Mouse (Mus musculus) limb, embryonic 13.5 days (tissue): ENCODE data around the gene Ptger1. TPM values are rescaled to one million over a fixed set of nuclear protein-coding genes. Genes with fewer than 3 reads are reported as not detected.

Experiments
- ATAC-seq: fragments of 200-750 bp; cut with Nextera tagmentation; 2 replicates; pipeline ENCODE4 v1.8.0; 2017; ENCODE audit warnings: low read depth, moderate number of reproducible peaks, moderate TSS enrichment; ENCODE audit not compliant: low FRiP score
- H3K27ac ChIP-seq: fragments of 300-500 bp; sonication (generic); 2 replicates; pipeline ENCODE4 v1.5.1; 2015; ENCODE audit warnings: inconsistent platforms, mild to moderate bottlenecking, moderate library complexity
- H3K27me3 ChIP-seq: fragments of 300-500 bp; sonication (generic); 2 replicates; pipeline ENCODE4 v1.6.1; 2015; ENCODE audit warnings: mild to moderate bottlenecking, inconsistent platforms
- H3K36me3 ChIP-seq: fragments of 300-500 bp; sonication (generic); 2 replicates; pipeline ENCODE4 v1.6.1; 2015; ENCODE audit warnings: inconsistent platforms, mild to moderate bottlenecking, moderate library complexity
- H3K4me1 ChIP-seq: fragments of 300-500 bp; sonication (generic); 2 replicates; pipeline ENCODE4 v1.6.1; 2015; ENCODE audit warnings: inconsistent platforms
- H3K4me2 ChIP-seq: fragments of 300-500 bp; sonication (generic); replicated peaks from 2 replicates; pipeline ENCODE4 v1.6.1; 2015; ENCODE audit warnings: inconsistent platforms, mild to moderate bottlenecking, moderate library complexity
- H3K4me3 ChIP-seq: fragments of 300-500 bp; sonication (generic); 2 replicates; pipeline ENCODE4 v1.5.1; 2015; ENCODE audit warnings: moderate library complexity, mild to moderate bottlenecking, inconsistent platforms
- H3K9ac ChIP-seq: fragments of 300-500 bp; sonication (generic); 2 replicates; pipeline ENCODE4 v1.6.1; 2015; ENCODE audit warnings: mild to moderate bottlenecking, inconsistent platforms
- H3K9me3 ChIP-seq: fragments of 300-500 bp; sonication (generic); 2 replicates; pipeline ENCODE4 v1.6.1; 2016; ENCODE audit warnings: inconsistent platforms
- WGBS: fragments of 180-500 bp; shearing (Covaris S2); methylation state at CpG from one replicate; pipeline ENCODE4 v1.1.7; 2015; 5-methylcytosine and 5-hydroxymethylcytosine counted together
- polyA plus RNA-seq: library from polyadenylated mRNA; unstranded; fragments of >200 nt; fragmentation: Nextera tagmentation; extraction: Ambion mirVana; gene quantifications from 2 replicates; pipeline ENCODE4 v1.2.1, GENCODE M21; 2015

Gene Ptger1
- polyA plus RNA-seq, 1 experiment from 2014 or later, result 0.89 TPM

DNA sequence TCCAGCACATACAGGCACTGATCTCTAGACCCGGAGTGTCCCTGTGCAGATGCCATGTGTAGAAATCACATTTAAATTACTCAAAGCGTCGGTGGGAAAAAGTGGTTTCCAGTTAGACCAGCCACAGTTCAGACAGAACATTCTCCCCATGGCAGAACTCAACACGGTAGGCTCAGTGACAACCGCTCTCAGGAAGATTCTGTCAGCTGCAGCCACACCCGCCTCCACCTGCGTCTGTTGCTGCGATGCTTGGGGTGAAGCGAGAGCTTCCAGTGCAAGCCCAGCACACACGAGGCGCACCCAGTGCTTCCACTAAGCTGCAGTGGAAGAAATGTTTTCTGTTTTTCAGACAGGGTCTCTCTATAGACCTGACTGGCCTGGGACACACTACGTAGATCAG lies 13.4 kb downstream of the Ptger1 start:
- Histone ChIP-seq H3K4me1 (peaks cover 19% of the 10 kb centered on the region), H3K9ac (no peak overlapping the region), H3K4me3 (no peak overlapping the region), H3K27ac (no peak overlapping the region), H3K4me2 (no peak overlapping the region), H3K9me3 (no peaks in the 10 kb centered on the region), H3K36me3 (peaks cover 86% of the 10 kb centered on the region), H3K27me3 (no peaks in the 10 kb centered on the region)
- ATAC-seq, result no peak
- WGBS, result 93% methylated on average over 12 of the region's 12 CpGs

DNA sequence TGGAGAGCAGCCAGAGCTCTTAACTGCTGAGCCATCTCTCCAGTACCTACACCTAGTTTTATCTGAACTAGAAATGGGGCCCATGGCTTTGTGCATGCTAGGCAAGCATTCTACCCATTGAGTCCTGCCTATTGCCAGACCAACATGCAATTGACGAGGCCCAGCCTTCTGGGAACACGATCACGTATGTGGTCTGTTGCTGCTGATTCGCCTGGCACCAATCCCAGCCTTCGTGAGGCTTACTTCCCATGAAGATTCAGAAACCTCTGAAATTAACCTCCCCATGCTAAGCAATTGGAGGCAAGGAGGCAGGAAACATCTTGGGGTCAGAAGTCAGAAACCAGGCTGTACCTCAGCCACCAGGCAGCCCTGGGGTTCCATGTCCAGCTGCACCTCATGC lies 14.1 kb downstream of the Ptger1 start:
- WGBS, result 51% methylated on average over 5 of the region's 5 CpGs
- ATAC-seq, result no peak
- Histone ChIP-seq H3K27ac (peak overlapping the region; percentile 86), H3K36me3 (peaks cover 87% of the 10 kb centered on the region), H3K27me3 (no peaks in the 10 kb centered on the region), H3K9me3 (no peaks in the 10 kb centered on the region), H3K4me3 (peak overlapping the region; percentile 15; the same call in 1 of the 2 replicates), H3K9ac (no peak overlapping the region), H3K4me2 (peak overlapping the region; percentile 46), H3K4me1 (peaks cover 19% of the 10 kb centered on the region)

DNA sequence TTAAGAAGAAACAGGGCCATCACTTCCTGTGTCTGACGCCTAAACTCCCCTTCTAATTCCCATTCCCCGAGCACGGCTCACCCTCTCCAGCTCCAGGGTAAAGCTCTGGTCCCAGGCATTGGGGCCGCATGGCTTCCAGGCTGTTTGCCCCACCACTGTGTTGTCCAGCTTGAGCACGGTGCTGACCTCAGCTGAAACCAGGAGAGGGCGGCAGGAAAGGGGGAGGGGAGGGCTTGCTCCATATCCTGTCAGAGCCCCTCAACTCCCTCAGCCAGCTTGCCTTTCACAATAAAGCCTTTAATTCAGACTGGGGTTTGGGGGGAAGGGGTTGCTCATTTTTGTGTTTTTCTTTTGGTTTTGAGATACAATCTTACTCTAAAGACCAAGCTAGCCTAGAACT lies 14.6 kb downstream of the Ptger1 start:
- H3K27ac ChIP-seq, result peak overlapping the region; percentile 86
- ATAC-seq, result peak; percentile 73
- no peaks in the 10 kb centered on the region for H3K27me3 ChIP-seq
- peak overlapping the region; percentile 15; the same call in 1 of the 2 replicates for H3K4me3 ChIP-seq
- WGBS, result 6% methylated on average over 6 of the region's 6 CpGs
- H3K9me3 ChIP-seq, result no peaks in the 10 kb centered on the region
- peaks cover 19% of the 10 kb centered on the region for H3K4me1 ChIP-seq
- H3K4me2 ChIP-seq, result peak overlapping the region; percentile 46
- peaks cover 87% of the 10 kb centered on the region for H3K36me3 ChIP-seq
- H3K9ac ChIP-seq, result no peak overlapping the region; the same call in 1 of the 2 replicates

DNA sequence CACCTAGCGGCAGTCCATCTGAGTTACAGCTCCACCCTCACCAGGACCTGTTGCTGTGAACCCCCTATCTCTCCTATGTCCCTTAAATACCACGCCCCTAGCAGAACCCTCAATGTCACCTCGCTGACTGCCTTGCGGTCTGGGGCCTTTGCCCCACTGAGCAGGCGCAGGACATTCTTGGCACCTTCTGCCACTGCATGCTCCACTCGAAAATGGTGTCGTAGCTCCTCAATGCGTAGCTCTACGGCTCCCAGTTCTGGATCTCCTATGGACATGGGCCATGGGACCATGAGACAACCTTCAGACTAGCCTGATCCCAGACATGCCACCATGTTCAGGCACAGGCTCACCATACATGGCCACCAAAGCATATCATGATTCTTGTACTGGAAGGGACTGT lies 18.0 kb downstream of the Ptger1 start:
- Histone ChIP-seq H3K27ac (no peak overlapping the region), H3K4me2 (no peak overlapping the region), H3K4me1 (peaks cover 19% of the 10 kb centered on the region), H3K9ac (no peak overlapping the region), H3K9me3 (no peaks in the 10 kb centered on the region), H3K36me3 (peaks cover 73% of the 10 kb centered on the region), H3K4me3 (no peak overlapping the region), H3K27me3 (no peaks in the 10 kb centered on the region)
- ATAC-seq, result no peak
- WGBS, result 92% methylated on average over 9 of the region's 9 CpGs

DNA sequence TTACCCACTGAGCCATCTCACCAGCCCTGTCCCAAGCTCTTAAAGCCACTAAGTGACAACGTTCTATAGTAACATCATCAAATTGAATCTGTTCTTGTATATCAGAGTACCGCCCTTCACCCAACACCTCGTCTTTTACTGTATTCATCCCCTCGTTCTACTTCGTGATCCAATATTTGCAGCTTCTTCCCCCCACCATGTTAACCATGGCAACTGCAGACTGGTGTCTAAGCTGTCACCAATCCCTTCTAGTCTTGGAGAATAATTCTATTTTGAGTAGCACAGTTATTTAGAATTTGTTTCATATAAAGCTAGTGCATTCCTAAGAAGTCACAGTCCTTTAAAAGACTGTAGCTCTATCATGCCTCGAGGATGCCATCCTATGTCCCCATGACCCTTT lies 22.8 kb downstream of the Ptger1 start:
- no peak for ATAC-seq
- peaks cover 66% of the 10 kb centered on the region for H3K36me3 ChIP-seq
- H3K4me1 ChIP-seq, result peaks cover 4% of the 10 kb centered on the region; the same call in 1 of the 2 replicates
- H3K4me3 ChIP-seq, result no peak overlapping the region
- H3K27ac ChIP-seq, result no peak overlapping the region
- no peak overlapping the region for H3K9ac ChIP-seq
- WGBS, result 89% methylated on average over 6 of the region's 6 CpGs
- H3K4me2 ChIP-seq, result no peak overlapping the region
- H3K27me3 ChIP-seq, result no peaks in the 10 kb centered on the region
- H3K9me3 ChIP-seq, result no peaks in the 10 kb centered on the region

DNA sequence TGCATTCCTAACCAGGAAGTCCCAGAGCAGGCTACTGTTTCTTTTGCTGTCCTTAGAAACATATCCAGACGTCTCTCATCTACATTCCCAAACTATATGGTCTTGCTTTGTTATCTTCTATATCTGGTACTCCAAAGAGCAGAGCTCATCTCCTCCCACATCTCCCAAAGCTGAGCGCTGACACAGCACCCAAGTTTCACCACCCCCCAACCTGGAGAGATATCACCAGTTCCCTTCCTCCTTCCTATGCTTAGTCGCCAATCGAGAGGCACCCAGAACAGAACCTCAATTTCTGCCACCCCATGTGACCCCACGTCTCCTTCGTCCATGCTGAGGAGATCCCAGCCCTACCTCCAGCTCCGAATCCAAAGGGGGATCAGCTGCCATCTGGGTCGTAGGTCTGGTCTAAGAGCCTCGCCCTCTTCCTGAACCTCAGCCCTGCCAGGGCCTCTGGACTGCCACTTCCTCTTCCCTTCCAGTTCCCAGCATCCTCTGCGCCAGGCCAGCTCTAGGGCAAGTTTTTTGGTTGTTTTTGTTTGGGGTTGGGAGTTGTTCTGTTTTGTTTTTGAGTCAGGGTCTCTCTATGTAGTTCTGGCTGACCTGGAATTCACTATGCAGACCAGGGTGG lies 27.2 kb downstream of the Ptger1 start:
- Histone ChIP-seq H3K9ac (no peak overlapping the region), H3K9me3 (no peaks in the 10 kb centered on the region), H3K4me1 (peaks cover 20% of the 10 kb centered on the region), H3K4me2 (no peak overlapping the region), H3K27me3 (no peaks in the 10 kb centered on the region), H3K27ac (no peak overlapping the region), H3K4me3 (no peak overlapping the region), H3K36me3 (peaks cover 39% of the 10 kb centered on the region)
- ATAC-seq, result no peak
- WGBS, result 81% methylated on average over 10 of the region's 10 CpGs

DNA sequence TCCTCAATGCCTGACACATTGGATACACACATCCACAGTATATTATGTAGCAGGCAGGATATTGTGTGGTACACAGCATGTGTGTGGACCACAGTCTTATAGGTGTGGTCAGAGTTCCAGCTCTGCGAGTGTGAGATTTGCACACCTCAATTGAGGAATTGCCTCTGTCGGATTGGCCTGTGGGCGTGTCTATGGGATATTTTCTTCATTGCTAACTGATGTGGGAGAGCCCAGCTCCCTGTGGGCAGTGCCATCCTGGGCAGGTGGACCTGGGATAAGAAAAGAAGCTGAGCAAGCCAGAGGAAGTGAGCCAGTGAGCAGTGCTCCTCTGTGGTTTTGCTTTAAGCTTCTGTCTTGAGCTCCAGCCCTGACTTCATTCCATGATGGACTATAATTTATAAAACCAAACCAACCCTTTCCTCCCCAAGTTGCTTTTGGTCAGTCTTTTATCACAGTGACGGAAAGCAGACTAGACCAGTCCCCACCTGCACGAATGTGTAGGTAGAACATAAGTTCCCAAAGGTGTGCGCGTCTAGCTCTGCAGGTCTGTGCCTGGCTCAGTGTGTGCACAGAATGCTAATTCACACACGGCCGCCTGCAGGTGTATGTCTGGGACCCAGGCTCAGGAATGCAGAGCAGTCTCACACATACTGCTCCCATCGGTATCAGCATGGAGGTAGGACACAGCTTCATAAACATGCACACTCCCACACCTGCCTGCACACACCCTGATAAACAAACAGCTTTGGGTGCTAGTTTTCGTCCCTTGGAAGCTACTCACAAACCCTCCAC lies 28.1 kb downstream of the Ptger1 start:
- Histone ChIP-seq H3K27ac (no peak overlapping the region), H3K4me2 (no peak overlapping the region), H3K27me3 (no peaks in the 10 kb centered on the region), H3K4me1 (peaks cover 23% of the 10 kb centered on the region), H3K36me3 (peaks cover 32% of the 10 kb centered on the region), H3K4me3 (no peak overlapping the region), H3K9me3 (no peaks in the 10 kb centered on the region), H3K9ac (no peak overlapping the region)
- WGBS, result 82% methylated on average over 11 of the region's 11 CpGs
- no peak for ATAC-seq

DNA sequence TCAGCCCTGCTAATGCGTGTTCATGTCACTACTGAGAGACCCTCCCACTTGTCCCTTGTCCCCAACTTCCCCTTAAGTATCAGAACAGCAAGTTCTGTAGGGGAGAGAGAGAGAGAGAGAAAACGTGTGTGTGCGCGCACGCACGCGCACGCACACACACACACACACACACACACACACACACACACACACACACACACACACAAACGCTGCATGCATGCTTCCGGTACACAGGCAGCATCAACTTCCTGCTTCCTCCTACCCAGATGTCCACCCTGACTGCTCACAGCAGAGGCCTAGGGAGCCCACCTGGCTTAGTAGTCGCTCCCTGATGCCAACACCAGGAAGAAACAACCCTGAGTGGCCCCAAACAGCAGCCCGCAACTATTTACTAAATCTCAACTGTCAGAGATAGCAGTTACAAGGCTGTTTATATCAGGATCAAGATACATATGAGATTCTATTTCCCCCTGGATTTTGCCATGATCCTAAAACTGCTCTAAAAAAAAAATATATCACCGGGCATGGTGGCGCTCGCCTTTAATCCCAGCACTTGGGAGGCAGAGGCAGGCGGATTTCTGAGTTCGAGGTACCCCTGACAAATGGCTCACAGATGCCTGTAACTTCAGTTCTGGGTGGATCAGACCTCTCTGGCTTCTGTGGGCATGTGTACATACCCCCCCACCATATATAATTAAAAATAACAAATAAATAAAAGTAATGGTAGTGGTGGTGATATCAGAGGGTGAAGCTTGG lies 29.1 kb downstream of the Ptger1 start:
- H3K9me3 ChIP-seq, result no peaks in the 10 kb centered on the region
- peaks cover 25% of the 10 kb centered on the region for H3K36me3 ChIP-seq
- H3K9ac ChIP-seq, result no peak overlapping the region
- H3K27me3 ChIP-seq, result no peaks in the 10 kb centered on the region
- ATAC-seq, result no peak
- 85% methylated on average over 10 of the region's 17 CpGs for WGBS
- H3K4me1 ChIP-seq, result peaks cover 31% of the 10 kb centered on the region
- no peak overlapping the region for H3K4me3 ChIP-seq
- H3K4me2 ChIP-seq, result no peak overlapping the region
- no peak overlapping the region for H3K27ac ChIP-seq

DNA sequence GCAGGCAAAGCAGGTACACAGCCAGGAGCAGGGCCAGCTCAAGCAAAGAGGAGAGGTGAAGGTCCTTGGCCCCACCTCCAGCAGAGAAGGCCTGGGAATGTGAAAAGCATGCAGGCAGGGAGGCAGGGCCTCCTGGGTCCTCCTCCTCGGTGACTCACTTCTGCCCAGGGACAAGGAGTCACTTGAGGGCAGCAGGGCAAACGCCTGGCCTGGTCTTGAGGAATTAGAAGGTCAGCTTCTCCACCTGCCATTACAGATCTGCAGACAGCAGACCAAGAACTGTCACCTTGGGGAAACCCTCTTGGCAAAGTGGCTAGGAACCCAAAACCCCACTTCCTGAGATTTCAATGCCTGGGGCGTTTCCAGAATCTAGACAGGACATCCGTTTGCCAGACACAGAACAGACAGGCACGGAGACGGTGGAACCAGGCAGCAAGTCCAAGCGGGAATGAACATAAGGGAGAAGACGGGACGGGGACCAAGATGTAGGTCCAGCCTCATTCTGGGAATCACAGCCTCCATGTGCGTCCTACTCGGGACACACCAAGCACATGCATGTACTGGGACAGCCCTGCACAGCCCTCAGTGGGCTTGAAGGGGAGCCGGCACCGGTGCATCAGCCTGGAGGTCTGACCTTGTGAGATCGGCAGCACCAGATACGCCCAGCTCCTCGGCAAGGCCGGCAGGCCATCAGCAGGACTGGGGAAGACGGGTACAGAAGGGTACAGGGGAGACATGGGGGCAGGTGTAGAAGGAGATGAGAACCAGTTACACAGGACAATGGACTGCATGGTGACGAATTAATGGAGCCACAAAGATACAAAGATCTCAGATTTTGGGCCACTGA lies 31.1 kb downstream of the Ptger1 start:
- 51% methylated on average over 19 of the region's 19 CpGs for WGBS
- H3K9me3 ChIP-seq, result no peaks in the 10 kb centered on the region
- ATAC-seq, result no peak
- no peaks in the 10 kb centered on the region for H3K27me3 ChIP-seq
- H3K4me3 ChIP-seq, result peak overlapping the region; percentile 87
- peak overlapping the region; percentile 95; the same call in 1 of the 2 replicates for H3K9ac ChIP-seq
- H3K36me3 ChIP-seq, result peaks cover 4% of the 10 kb centered on the region
- H3K27ac ChIP-seq, result peak overlapping the region; percentile 22; the same call in 1 of the 2 replicates
- H3K4me2 ChIP-seq, result peak overlapping the region; percentile 96
- peaks cover 31% of the 10 kb centered on the region for H3K4me1 ChIP-seq

DNA sequence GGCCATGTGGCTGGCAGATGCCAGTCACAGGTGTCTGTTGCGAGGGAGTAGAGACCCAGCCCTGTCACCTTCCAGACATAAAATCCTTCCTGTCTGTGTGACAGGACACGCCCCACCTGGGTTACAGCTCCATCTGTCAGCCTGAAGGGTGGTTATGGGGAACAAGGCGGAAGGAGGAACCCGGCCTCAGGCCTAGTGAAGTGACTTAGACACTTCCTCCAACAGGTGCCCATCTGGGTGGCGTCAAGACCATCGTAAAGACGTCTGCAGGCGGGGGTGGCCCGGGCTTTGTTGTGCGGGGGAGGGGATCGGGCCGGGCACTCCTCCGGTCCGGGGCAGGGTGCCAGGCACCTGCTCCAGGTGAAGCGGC lies 31.8 kb downstream of the Ptger1 start:
- peak overlapping the region; percentile 56; the same call in 1 of the 2 replicates for H3K27ac ChIP-seq
- no peaks in the 10 kb centered on the region for H3K27me3 ChIP-seq
- ATAC-seq, result 0 out of 2 replicates have a peak, but pooled peaks have one; percentile 7
- H3K4me3 ChIP-seq, result peak overlapping the region; percentile 87
- peak overlapping the region; percentile 95 for H3K9ac ChIP-seq
- H3K4me2 ChIP-seq, result peak overlapping the region; percentile 96
- H3K4me1 ChIP-seq, result peaks cover 31% of the 10 kb centered on the region
- no peaks in the 10 kb centered on the region for H3K9me3 ChIP-seq
- no peaks in the 10 kb centered on the region for H3K36me3 ChIP-seq
- WGBS, result 2% methylated on average over 15 of the region's 15 CpGs

DNA sequence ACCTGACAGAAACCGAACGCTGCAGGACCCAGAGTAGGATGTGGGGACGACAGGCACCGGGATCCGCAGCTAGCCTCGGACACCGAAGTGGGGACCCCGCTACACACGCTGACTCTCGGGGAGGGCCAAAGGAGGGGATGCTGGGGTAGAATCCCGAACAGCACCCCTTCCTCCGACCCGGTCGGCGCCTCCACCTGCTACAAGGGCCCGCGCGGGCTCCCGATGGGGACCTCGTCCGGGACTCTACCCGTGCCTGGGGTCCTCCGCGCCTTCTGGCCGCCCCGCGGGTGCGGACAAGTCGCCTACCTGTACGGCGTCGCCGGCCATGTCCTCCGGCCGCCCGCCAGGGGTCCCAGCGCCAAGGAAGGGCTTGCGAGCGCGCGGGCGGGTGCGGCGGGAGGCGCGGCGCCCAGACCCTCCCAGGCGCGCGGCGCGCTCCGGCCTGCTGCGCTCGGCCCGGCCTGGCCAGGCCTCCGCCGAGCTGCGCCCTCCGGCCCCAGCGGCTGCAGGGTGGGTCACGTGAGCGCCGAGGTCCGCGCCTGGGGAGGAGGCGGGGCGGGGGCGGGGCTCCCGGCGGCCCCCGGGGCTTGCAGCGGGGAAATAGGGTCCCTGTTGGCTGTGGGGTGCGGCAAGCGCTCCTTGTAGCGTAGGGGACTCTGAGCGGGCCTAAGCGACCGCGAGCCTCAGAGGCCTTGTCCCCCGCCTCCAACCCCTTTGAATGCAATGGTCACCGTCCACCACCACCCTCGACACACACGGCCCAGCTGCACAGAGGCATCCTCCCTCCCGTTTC lies 32.4 kb downstream of the Ptger1 start, which contains the start of gene Pkn1:
Gene Pkn1 (minus strand): TSS at position 519 of the 793 bp plus-strand sequence.
- H3K4me3 ChIP-seq, result peak within 1 kb of the TSS; percentile 87
- under 1% methylated on average over 62 of the region's 85 CpGs for WGBS
- H3K27me3 ChIP-seq, result no peaks in the 10 kb centered on the region
- ATAC-seq, result peak; percentile 89
- H3K4me2 ChIP-seq, result peak within 1 kb of the TSS; percentile 96
- peak within 1 kb of the TSS; percentile 95 for H3K9ac ChIP-seq
- peak within 1 kb of the TSS; percentile 56; the same call in 1 of the 2 replicates for H3K27ac ChIP-seq
- H3K9me3 ChIP-seq, result no peaks in the 10 kb centered on the region
- peaks cover 30% of the 10 kb centered on the region for H3K4me1 ChIP-seq
- H3K36me3 ChIP-seq, result no peaks in the 10 kb centered on the region
